Mouse (Mus musculus) spleen, adult 2 months (tissue): ENCODE measurements around the gene Nckap5.

ENCODE experiments used
- CTCF ChIP-seq: fragments of 200-500 bp; IDR thresholded peaks from 2 replicates; pipeline ENCODE4 v1.5.1; 2011; ENCODE audit warnings: mild to moderate bottlenecking, inconsistent platforms; ENCODE audit not compliant: insufficient read depth, insufficient read length, insufficient replicate concordance; ENCODE audit errors: extremely low read depth
- POLR2A ChIP-seq: fragments of 200-500 bp; IDR thresholded peaks from 2 replicates; pipeline ENCODE4 v1.6.1; 2011; ENCODE audit warnings: low read depth, low read length, inconsistent platforms

DNA sequence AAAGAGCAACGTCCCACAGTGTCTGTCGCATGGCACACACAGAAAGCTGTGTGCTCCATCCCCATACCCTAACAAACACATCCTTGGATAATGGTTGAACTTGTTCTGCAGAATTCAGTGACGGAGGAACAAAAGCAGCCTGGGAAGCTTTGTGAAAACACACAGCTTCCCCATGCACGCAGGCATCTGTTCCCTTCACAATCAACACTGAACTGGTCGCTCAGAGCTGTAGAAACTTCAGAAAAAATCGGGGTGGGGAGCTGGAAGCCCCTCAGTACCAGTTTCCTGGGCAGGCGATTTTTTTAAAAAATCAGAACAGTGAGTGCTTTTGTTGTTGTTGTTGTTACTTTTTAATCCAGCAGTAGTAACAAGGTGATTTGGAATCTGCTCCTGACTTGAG is 960.5 kb downstream of the Nckap5 start:
- TF ChIP-seq POLR2A (no peak), CTCF (no peak)
